In genomic region chr3:68657589-68658245, GRCm38 (mm10) we compare ENCODE assay signal across 29 mouse cellular contexts. TPM values are rescaled to one million over a fixed set of nuclear protein-coding genes. Genes with fewer than 3 reads are reported as not detected.
A peak's percentile ranks its signal among the peaks of the same experiment; 100 is the strongest.
DNase-seq lines count a peak whose midpoint lies in the region; ATAC-seq lines count a peak whose summit lies in the region.
"Had no signal": no experiment of that assay in that cellular context is flagged by ENCODE, and none has a peak within 500 bp of the region (broad histone marks: within the 10 kb centered on the region; RNA-seq: fewer than 3 reads in every experiment).

No protein-coding gene starts in this region.

- peak overlapping the region; percentile 40 for H3K4me2 ChIP-seq in heart, embryonic 13.5 days
- H3K4me2 ChIP-seq: embryonic facial prominence, embryonic 13.5 days; forebrain, embryonic 12.5 days; intestine, embryonic 15.5 days; limb, embryonic 13.5 days; liver, embryonic 12.5 days; midbrain, embryonic 13.5 days had no signal

- 9% methylated on average over 9 of the region's 9 CpGs for WGBS in heart, embryonic 13.5 days

- no peak for ATAC-seq in heart, embryonic 13.5 days (ENCODE audit: extremely low read depth, insufficient number of reproducible peaks, low FRiP score, low TSS enrichment)
- ATAC-seq in megakaryocyte, adult 5-6 weeks (ENCODE audit: poor library complexity, severe bottlenecking): no peak
- ATAC-seq: activated CD4-positive, CD25-positive, alpha-beta regulatory T cell, adult 4 months; hindbrain, embryonic 16.5 days; intestine, embryonic 15.5 days; liver, embryonic 12.5 days; midbrain, embryonic 13.5 days had no signal

- no peak for DNase-seq in heart, postnatal 36 days
- DNase-seq in R1 (ENCODE audit: low read depth, low spot score): peak; percentile 12
- no peak for DNase-seq in spleen, postnatal 10 days (ENCODE audit: low spot score in 2 of 2)
- no peak for DNase-seq in spleen, adult 12 weeks (ENCODE audit: low spot score)
- DNase-seq: adrenal gland, postnatal 10 days; cerebellum, adult 18-20 months; cerebellum, postnatal 14 days; embryo, embryonic 11 days; kidney, adult 8-10 months; kidney, postnatal 4 days; lung, adult 18-20 months; lung, postnatal 10 days; right cerebral cortex, postnatal 14 days; thymus, postnatal 36 days had no signal

- no peaks in the 10 kb centered on the region for H3K27me3 ChIP-seq in heart, embryonic 13.5 days (replicated peaks)
- H3K27me3 ChIP-seq in megakaryocyte, embryonic 14.5 days (replicated peaks): no peaks in the 10 kb centered on the region
- H3K27me3 ChIP-seq: embryonic facial prominence, embryonic 13.5 days; forebrain, embryonic 12.5 days; intestine, embryonic 15.5 days; liver, embryonic 12.5 days; midbrain, embryonic 13.5 days had no signal

- H3K27ac ChIP-seq in heart, embryonic 13.5 days (replicated peaks): no peak overlapping the region
- H3K27ac ChIP-seq: embryonic facial prominence, embryonic 13.5 days; forebrain, embryonic 12.5 days; hindbrain, embryonic 10.5 days; intestine, embryonic 15.5 days; limb, embryonic 13.5 days; liver, embryonic 12.5 days; midbrain, embryonic 13.5 days had no signal

- no peaks in the 10 kb centered on the region for H3K36me3 ChIP-seq in heart, embryonic 13.5 days
- peaks cover 2% of the 10 kb centered on the region for H3K36me3 ChIP-seq in megakaryocyte, embryonic 14.5 days (replicated peaks; ENCODE audit: low read length)
- H3K36me3 ChIP-seq: embryonic facial prominence, embryonic 13.5 days; forebrain, embryonic 12.5 days; hindbrain, embryonic 10.5 days; intestine, embryonic 15.5 days; limb, embryonic 13.5 days; liver, embryonic 12.5 days; midbrain, embryonic 13.5 days had no signal

- H3K9me3 ChIP-seq in heart, embryonic 13.5 days: no peaks in the 10 kb centered on the region; the same call in 1 of the 2 replicates
- no peaks in the 10 kb centered on the region for H3K9me3 ChIP-seq in megakaryocyte, embryonic 14.5 days
- H3K9me3 ChIP-seq: embryonic facial prominence, embryonic 13.5 days; forebrain, embryonic 12.5 days; hindbrain, embryonic 10.5 days; intestine, embryonic 15.5 days; limb, embryonic 13.5 days; liver, embryonic 12.5 days; midbrain, embryonic 13.5 days had no signal

- no peak overlapping the region for H3K4me3 ChIP-seq in heart, embryonic 13.5 days
- H3K4me3 ChIP-seq in megakaryocyte, embryonic 14.5 days (replicated peaks): peak overlapping the region; percentile 55
- H3K4me3 ChIP-seq: embryonic facial prominence, embryonic 13.5 days; erythroblast, embryonic 14.5 days; forebrain, embryonic 12.5 days; hindbrain, embryonic 10.5 days; intestine, embryonic 15.5 days; limb, embryonic 13.5 days; liver, embryonic 12.5 days; midbrain, embryonic 13.5 days had no signal

- intact Hi-C loops in heart, postnatal 36 days (cut with DNase I): no loop called here

- H3K4me1 ChIP-seq in heart, embryonic 13.5 days: peaks cover 23% of the 10 kb centered on the region
- H3K4me1 ChIP-seq in megakaryocyte, embryonic 14.5 days: peaks cover 96% of the 10 kb centered on the region
- H3K4me1 ChIP-seq: embryonic facial prominence, embryonic 13.5 days; forebrain, embryonic 12.5 days; hindbrain, embryonic 10.5 days; intestine, embryonic 15.5 days; midbrain, embryonic 13.5 days had no signal

- no peak overlapping the region for H3K9ac ChIP-seq in heart, embryonic 13.5 days
- H3K9ac ChIP-seq: embryonic facial prominence, embryonic 13.5 days; forebrain, embryonic 12.5 days; intestine, embryonic 15.5 days; limb, embryonic 13.5 days; liver, embryonic 12.5 days; midbrain, embryonic 13.5 days had no signal

RNA-seq across cellular contexts. Expression of gene Il12a, which starts 32.7 kb away (rescaled TPM):
- 0.15 TPM in 1 of 2 replicates, not detected in the other for polyA plus RNA-seq in heart, embryonic 13.5 days (2015; fragmentation: Nextera tagmentation; extraction: Ambion mirVana)
- total RNA-seq in heart, postnatal 36 days (2021): under 1 TPM in 1 of 2 experiments, not detected in 1; 0.79 TPM
- 10.1 and 12.0 TPM in 2 replicates for polyA plus RNA-seq in megakaryocyte, embryonic 14.5 days (2012; ENCODE audit: insufficient read depth, low replicate concordance)
- total RNA-seq in megakaryocyte, adult 5-6 weeks (2015): 1.1 and 1.9 TPM in 2 replicates
- 3.1 and 7.6 TPM in 2 replicates for total RNA-seq in megakaryocyte, adult 5-6 weeks (2017)
- polyA plus RNA-seq: activated CD4-positive, CD25-positive, alpha-beta regulatory T cell, adult 4 months; erythroblast, embryonic 14.5 days; gonadal fat pad, adult 2 months; intestine, embryonic 15.5 days; midbrain, embryonic 13.5 days; stomach, embryonic 14.5 days had no signal
